Mouse (Mus musculus): ENCODE measurements around the gene Bod1l. TPM values are rescaled to one million over a fixed set of nuclear protein-coding genes. Genes with fewer than 3 reads are reported as not detected.

Bod1l gene
- polyA plus RNA-seq, 1 experiment, result 3.4 TPM

GRCm38 (mm10) chr5:41760071-41760470 is 84.0 kb downstream of the Bod1l start:
- Histone ChIP-seq H3K36me3 (ENCODE audit: control insufficient read depth, insufficient read depth) (no peaks in the 10 kb centered on the region), H3ac (ENCODE audit: control insufficient read depth, insufficient read length) (no peak overlapping the region), H3K79me2 (ENCODE audit: control insufficient read depth, insufficient read depth) (no peaks in the 10 kb centered on the region), H3K27me3 (ENCODE audit: control insufficient read depth, insufficient read depth, insufficient read length) (peaks cover 38% of the 10 kb centered on the region), H3K4me3 (no peak overlapping the region), H3K4me2 (ENCODE audit: low read depth) (no peak overlapping the region)
- TF ChIP-seq E2F4 (IDR thresholded peaks at IDR 0.05; ENCODE audit: insufficient read depth) (no peak), MYOD1 (IDR thresholded peaks at IDR 0.05; ENCODE audit: control insufficient read depth in 1 of 3, insufficient read length in 2 of 3, low read depth in 2 of 3) (no peak), SRF (IDR thresholded peaks at IDR 0.05; ENCODE audit: control insufficient read depth, insufficient read length, low read depth) (no peak), POLR2A (IDR thresholded peaks at IDR 0.05; ENCODE audit: insufficient read length, low read depth) (no peak), USF1 (IDR thresholded peaks at IDR 0.05; ENCODE audit: low read depth) (no peak), POLR2AphosphoS2 (IDR thresholded peaks at IDR 0.05; ENCODE audit: insufficient read length, low read depth) (no peak), TCF12 (IDR thresholded peaks at IDR 0.05; ENCODE audit: insufficient read depth, poor library complexity, severe bottlenecking) (no peak), MAX (IDR thresholded peaks at IDR 0.05; ENCODE audit: low read depth) (no peak), TCF3 (IDR thresholded peaks at IDR 0.05; ENCODE audit: insufficient read length, low read depth) (no peak), REST (IDR thresholded peaks at IDR 0.05; ENCODE audit: insufficient read depth, insufficient read length) (no peak), MYOG (IDR thresholded peaks at IDR 0.05; ENCODE audit: control insufficient read depth in 1 of 3, insufficient read depth in 1 of 3, insufficient read length in 2 of 3, low read depth in 2 of 3) (no peak), CEBPB (IDR thresholded peaks at IDR 0.05; ENCODE audit: insufficient read depth, poor library complexity, severe bottlenecking) (no peak)

GRCm38 (mm10) chr5:41758671-41759639 is 85.2 kb downstream of the Bod1l start:
- Histone ChIP-seq H3K36me3 (ENCODE audit: control insufficient read depth, insufficient read depth) (no peaks in the 10 kb centered on the region), H3ac (ENCODE audit: control insufficient read depth, insufficient read length) (no peak overlapping the region), H3K27me3 (ENCODE audit: control insufficient read depth, insufficient read depth, insufficient read length) (peaks cover 44% of the 10 kb centered on the region), H3K79me2 (ENCODE audit: control insufficient read depth, insufficient read depth) (no peaks in the 10 kb centered on the region), H3K4me3 (no peak overlapping the region), H3K4me2 (ENCODE audit: low read depth) (peak overlapping the region; percentile 24)
- TF ChIP-seq MYOD1 (IDR thresholded peaks at IDR 0.05; ENCODE audit: control insufficient read depth in 1 of 3, insufficient read length in 2 of 3, low read depth in 2 of 3) (no peak), SRF (IDR thresholded peaks at IDR 0.05; ENCODE audit: control insufficient read depth, insufficient read length, low read depth) (no peak), POLR2A (IDR thresholded peaks at IDR 0.05; ENCODE audit: insufficient read length, low read depth) (no peak), TCF3 (IDR thresholded peaks at IDR 0.05; ENCODE audit: insufficient read length, low read depth) (no peak), POLR2AphosphoS2 (IDR thresholded peaks at IDR 0.05; ENCODE audit: insufficient read length, low read depth) (no peak)

- Histone ChIP-seq H3K27me3 (ENCODE audit: control insufficient read depth, insufficient read depth, insufficient read length) (peaks cover 38% of the 10 kb centered on the region), H3ac (ENCODE audit: control insufficient read depth, insufficient read length) (no peak overlapping the region), H3K79me2 (ENCODE audit: control insufficient read depth, insufficient read depth) (no peaks in the 10 kb centered on the region), H3K4me2 (ENCODE audit: low read depth) (no peak overlapping the region), H3K4me3 (no peak overlapping the region), H3K36me3 (ENCODE audit: control insufficient read depth, insufficient read depth) (no peaks in the 10 kb centered on the region)
- no peak for TF ChIP-seq POLR2A (IDR thresholded peaks at IDR 0.05; ENCODE audit: insufficient read length, low read depth)
- TF ChIP-seq USF1 (IDR thresholded peaks at IDR 0.05; ENCODE audit: low read depth), result no peak
- TF ChIP-seq REST (IDR thresholded peaks at IDR 0.05; ENCODE audit: insufficient read depth, insufficient read length), result no peak
- TF ChIP-seq SRF (IDR thresholded peaks at IDR 0.05; ENCODE audit: control insufficient read depth, insufficient read length, low read depth), result no peak
- TF ChIP-seq MYOD1 (IDR thresholded peaks at IDR 0.05; ENCODE audit: control insufficient read depth in 1 of 3, insufficient read length in 2 of 3, low read depth in 2 of 3), result no peak
- TF ChIP-seq TCF12 (IDR thresholded peaks at IDR 0.05; ENCODE audit: insufficient read depth, poor library complexity, severe bottlenecking), result no peak
- TF ChIP-seq POLR2AphosphoS2 (IDR thresholded peaks at IDR 0.05; ENCODE audit: insufficient read length, low read depth), result no peak
- no peak for TF ChIP-seq MAX (IDR thresholded peaks at IDR 0.05; ENCODE audit: low read depth)
- TF ChIP-seq MYOG (IDR thresholded peaks at IDR 0.05; ENCODE audit: control insufficient read depth in 1 of 3, insufficient read depth in 1 of 3, insufficient read length in 2 of 3, low read depth in 2 of 3), result no peak
- TF ChIP-seq TCF3 (IDR thresholded peaks at IDR 0.05; ENCODE audit: insufficient read length, low read depth), result no peak
- no peak for TF ChIP-seq CEBPB (IDR thresholded peaks at IDR 0.05; ENCODE audit: insufficient read depth, poor library complexity, severe bottlenecking)
- TF ChIP-seq E2F4 (IDR thresholded peaks at IDR 0.05; ENCODE audit: insufficient read depth), result no peak
These were observed 86.8 kb downstream of the Bod1l start for GRCm38 (mm10) chr5:41757338-41757737.

- TF ChIP-seq TCF3 (IDR thresholded peaks at IDR 0.05; ENCODE audit: insufficient read length, low read depth) (no peak), CEBPB (IDR thresholded peaks at IDR 0.05; ENCODE audit: insufficient read depth, poor library complexity, severe bottlenecking) (peak; percentile 57; the same call in 1 of the 2 replicates)
- no peak overlapping the region for H3K4me2 ChIP-seq (ENCODE audit: low read depth)
- no peak overlapping the region for H3ac ChIP-seq (ENCODE audit: control insufficient read depth, insufficient read length)
- H3K79me2 ChIP-seq (ENCODE audit: control insufficient read depth, insufficient read depth), result no peaks in the 10 kb centered on the region
- peaks cover 32% of the 10 kb centered on the region for H3K27me3 ChIP-seq (ENCODE audit: control insufficient read depth, insufficient read depth, insufficient read length)
- H3K4me3 ChIP-seq, result no peak overlapping the region
- H3K36me3 ChIP-seq (ENCODE audit: control insufficient read depth, insufficient read depth), result no peaks in the 10 kb centered on the region
These were observed 87.7 kb downstream of the Bod1l start for GRCm38 (mm10) chr5:41756396-41756795.
